Mouse (Mus musculus) left cerebral cortex, postnatal 25 days (tissue): ENCODE data around the gene Ddx54. TPM values are rescaled to one million over a fixed set of nuclear protein-coding genes. Genes with fewer than 3 reads are reported as not detected.

ENCODE experiments used
- DNase-seq, 2 experiments: peaks; one replicate each; pipeline ENCODE4 v3.0.0; 2022; ENCODE audit warnings: low spot score in 2 of 2, mixed read lengths in 1 of 2
- intact Hi-C: fragments of 180-260 bp; cut with DNase I; formaldehyde crosslinking; loops from one replicate; pipeline ENCODE4 v1.15.1; 2025
- total RNA-seq, 2 experiments: library from RNA; stranded (reverse); gene quantifications; 2 replicates each; pipeline ENCODE4 v1.2.3; 2021

Ddx54 gene
- total RNA-seq, 2 experiments from 2014 or later = 38.7 to 39.6 TPM

- intact Hi-C loops = no loop called here
- no peak for DNase-seq
These were observed 18.6 kb downstream of the Ddx54 start for GRCm38 (mm10) chr5:120631128-120631527.

- intact Hi-C loops = no loop called here
- no peak for DNase-seq
These were observed 19.4 kb downstream of the Ddx54 start for GRCm38 (mm10) chr5:120631892-120632291.

- no peak for DNase-seq
- intact Hi-C loops = no loop called here
These were observed 21.6 kb downstream of the Ddx54 start, which contains the start of gene Cfap73 for GRCm38 (mm10) chr5:120634131-120634530. Gene Cfap73, minus strand, starts transcription at chr5:120634235.

- intact Hi-C loops = no loop called here
- no peak for DNase-seq
These were observed 22.3 kb downstream of the Ddx54 start for GRCm38 (mm10) chr5:120634860-120635259.

GRCm38 (mm10) chr5:120635633-120636032 lies 23.1 kb downstream of the Ddx54 start:
- intact Hi-C loops = no loop called here
- no peak for DNase-seq

GRCm38 (mm10) chr5:120640094-120640493 lies 27.6 kb downstream of the Ddx54 start:
- DNase-seq = no peak
- intact Hi-C loops = no loop called here

GRCm38 (mm10) chr5:120643365-120644085 lies 31.0 kb downstream of the Ddx54 start:
- intact Hi-C loops = no loop called here
- no peak for DNase-seq

- intact Hi-C loops = no loop called here
- no peak for DNase-seq
These were observed 31.7 kb downstream of the Ddx54 start for GRCm38 (mm10) chr5:120644227-120644626.

GRCm38 (mm10) chr5:120645851-120646250 lies 33.3 kb downstream of the Ddx54 start:
- DNase-seq = no peak
- intact Hi-C loops = no loop called here

- intact Hi-C loops = no loop called here
- DNase-seq = no peak
These were observed 34.8 kb downstream of the Ddx54 start for GRCm38 (mm10) chr5:120647361-120647760.

GRCm38 (mm10) chr5:120647814-120648491 lies 35.4 kb downstream of the Ddx54 start:
- DNase-seq = peak; percentile 62 to 78
- intact Hi-C loops = loop anchor here (1.0 to 2.0 kb wide), 2 partner anchors 8 to 27 kb away; no protein-coding TSS in a partner anchor

- peak; percentile 78 to 92 for DNase-seq
- intact Hi-C loops = loop anchor here (1.0 to 2.0 kb wide), 2 partner anchors 8 to 28 kb away; no protein-coding TSS in a partner anchor
These were observed 36.2 kb downstream of the Ddx54 start, which contains the start of gene Rasal1 for GRCm38 (mm10) chr5:120648569-120649373. Gene Rasal1, plus strand, starts transcription at chr5:120648812.

GRCm38 (mm10) chr5:120649374-120649933 lies 36.9 kb downstream of the Ddx54 start:
- intact Hi-C loops = loop anchor here (2.0 kb wide), 1 partner anchor 29 kb away; no protein-coding TSS in a partner anchor
- DNase-seq = no peak

GRCm38 (mm10) chr5:120649938-120650337 lies 37.4 kb downstream of the Ddx54 start:
- DNase-seq = no peak
- intact Hi-C loops = loop anchor here (2.0 kb wide), 1 partner anchor 29 kb away; no protein-coding TSS in a partner anchor

GRCm38 (mm10) chr5:120651230-120651629 lies 38.7 kb downstream of the Ddx54 start:
- intact Hi-C loops = no loop called here
- no peak for DNase-seq

GRCm38 (mm10) chr5:120652915-120653701 lies 40.6 kb downstream of the Ddx54 start:
- DNase-seq = peak; percentile 45 to 58
- intact Hi-C loops = no loop called here

GRCm38 (mm10) chr5:120653873-120654272 lies 41.3 kb downstream of the Ddx54 start:
- intact Hi-C loops = no loop called here
- no peak for DNase-seq

- intact Hi-C loops = loop anchor here (1.0 kb wide), 1 partner anchor 8 kb away; the partner anchor contains the start of gene Rasal1
- DNase-seq = peak; percentile 66 to 92
These were observed 43.8 kb downstream of the Ddx54 start for GRCm38 (mm10) chr5:120656281-120656751.

- intact Hi-C loops = no loop called here
- peak; percentile 65 to 67 for DNase-seq
These were observed 48.3 kb downstream of the Ddx54 start for GRCm38 (mm10) chr5:120660816-120661215.
